Mouse (Mus musculus): ENCODE measurements around the gene Mical2.

GRCm38 (mm10) chr7:112309289-112310016 lies 83.8 kb downstream of the Mical2 start:
- TF ChIP-seq CTCF (IDR thresholded peaks at IDR 0.05) (no peak), POLR2A (IDR thresholded peaks at IDR 0.05; ENCODE audit: insufficient read depth, low read depth, low read length) (no peak), EP300 (IDR thresholded peaks at IDR 0.05; ENCODE audit: insufficient read depth, low read depth, low read length) (no peak)
